Mouse (Mus musculus) limb, embryonic 12.5 days (tissue): Measurements from ENCODE around the gene Gm20388. TPM values are rescaled to one million over a fixed set of nuclear protein-coding genes. Genes with fewer than 3 reads are reported as not detected.

ENCODE experiments used
- ATAC-seq: fragments of 200-750 bp; cut with Nextera tagmentation; 2 replicates; pipeline ENCODE4 v1.8.0; 2017; ENCODE audit warnings: low read depth, moderate TSS enrichment; ENCODE audit not compliant: insufficient number of reproducible peaks, insufficient read depth, low FRiP score, low TSS enrichment
- H3K27ac ChIP-seq: fragments of 300-500 bp; sonication (generic); 2 replicates; pipeline ENCODE4 v1.5.1; 2016; ENCODE audit warnings: mild to moderate bottlenecking, moderate library complexity
- H3K27me3 ChIP-seq: fragments of 300-500 bp; sonication (generic); 2 replicates; pipeline ENCODE4 v1.6.1; 2016; ENCODE audit warnings: mild to moderate bottlenecking, moderate library complexity
- H3K36me3 ChIP-seq: fragments of 300-500 bp; sonication (generic); 2 replicates; pipeline ENCODE4 v1.6.1; 2016; ENCODE audit warnings: mild to moderate bottlenecking, moderate library complexity
- H3K4me1 ChIP-seq: fragments of 300-500 bp; sonication (generic); replicated peaks from 2 replicates; pipeline ENCODE4 v1.6.1; 2016
- H3K4me2 ChIP-seq: fragments of 300-500 bp; sonication (generic); 2 replicates; pipeline ENCODE4 v1.6.1; 2016; ENCODE audit warnings: mild to moderate bottlenecking, moderate library complexity
- H3K4me3 ChIP-seq: fragments of 300-500 bp; sonication (generic); replicated peaks from 2 replicates; pipeline ENCODE4 v1.5.1; 2016; ENCODE audit warnings: mild to moderate bottlenecking
- H3K9ac ChIP-seq: fragments of 300-500 bp; sonication (generic); replicated peaks from 2 replicates; pipeline ENCODE4 v1.6.1; 2016; ENCODE audit warnings: mild to moderate bottlenecking, moderate library complexity
- H3K9me3 ChIP-seq: fragments of 300-500 bp; sonication (generic); 2 replicates; pipeline ENCODE4 v1.6.1; 2016; ENCODE audit warnings: mild to moderate bottlenecking, moderate library complexity
- WGBS: fragments of 180-500 bp; shearing (Covaris S2); methylation state at CpG from one replicate; pipeline ENCODE4 v1.1.7; 2016; 5-methylcytosine and 5-hydroxymethylcytosine counted together
- polyA plus RNA-seq: library from polyadenylated mRNA; unstranded; fragments of >200 nt; fragmentation: Nextera tagmentation; extraction: Ambion mirVana; gene quantifications from 2 replicates; pipeline ENCODE4 v1.2.1, GENCODE M21; 2016

Gene Gm20388
- polyA plus RNA-seq, 1 experiment from 2014 or later: not detected

- Histone ChIP-seq H3K27me3 (peaks cover 32% of the 10 kb centered on the region), H3K9me3 (no peaks in the 10 kb centered on the region), H3K27ac (no peak overlapping the region), H3K36me3 (no peaks in the 10 kb centered on the region), H3K4me3 (no peak overlapping the region), H3K4me1 (peaks cover 24% of the 10 kb centered on the region), H3K4me2 (peak overlapping the region; percentile 97), H3K9ac (no peak overlapping the region)
- no peak for ATAC-seq
- 48% methylated on average over 8 of the region's 8 CpGs for WGBS
Observed at GRCm38 (mm10) chr8:121908378-121909147, 1997.9 kb downstream of the Gm20388 start.

DNA sequence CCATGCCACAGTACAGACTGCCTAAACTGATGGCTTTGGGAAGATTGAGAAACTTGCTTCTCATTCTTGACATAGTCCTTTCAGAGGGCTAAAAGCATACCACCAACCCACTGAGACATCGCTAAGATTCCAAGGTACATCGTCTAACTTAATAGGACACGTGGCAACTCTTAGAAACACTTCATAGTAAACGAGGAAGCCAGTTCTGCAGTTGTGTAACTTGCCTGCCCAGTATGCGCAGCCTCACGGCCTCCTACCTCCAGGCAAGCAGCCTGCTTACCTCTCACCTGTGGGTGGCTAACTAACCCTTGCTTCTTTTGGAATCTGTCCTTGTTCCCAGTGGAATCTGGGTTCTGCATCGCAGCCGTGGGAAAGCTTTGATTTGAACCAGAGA is 1998.5 kb downstream of the Gm20388 start:
- Histone ChIP-seq H3K27ac (no peak overlapping the region), H3K4me3 (no peak overlapping the region), H3K9me3 (no peaks in the 10 kb centered on the region), H3K4me2 (no peak overlapping the region), H3K36me3 (no peaks in the 10 kb centered on the region), H3K4me1 (peaks cover 24% of the 10 kb centered on the region), H3K27me3 (peaks cover 32% of the 10 kb centered on the region), H3K9ac (no peak overlapping the region)
- ATAC-seq: no peak
- 66% methylated on average over 8 of the region's 8 CpGs for WGBS

DNA sequence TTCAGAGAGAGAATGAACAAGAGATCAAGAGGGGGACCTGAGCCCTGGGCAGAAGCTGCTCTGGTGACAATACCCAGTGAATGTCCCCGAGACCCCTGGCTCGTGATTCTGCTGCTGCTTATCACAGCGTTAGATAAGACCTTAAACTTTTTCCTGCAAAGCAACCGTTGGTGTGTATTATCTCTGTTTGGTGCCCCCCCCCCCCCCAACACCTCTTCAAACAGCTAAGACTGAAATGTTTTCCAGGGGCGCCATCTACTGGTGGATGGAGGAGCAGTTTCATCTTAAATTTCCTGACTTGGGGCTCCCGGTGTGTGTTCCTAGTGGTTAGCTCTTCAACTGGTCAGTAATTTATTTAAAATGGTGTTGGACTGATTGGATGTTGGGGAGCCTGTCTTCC is 1999.0 kb downstream of the Gm20388 start:
- Histone ChIP-seq H3K36me3 (no peaks in the 10 kb centered on the region), H3K27me3 (peaks cover 32% of the 10 kb centered on the region), H3K27ac (no peak overlapping the region), H3K9ac (no peak overlapping the region), H3K4me1 (peaks cover 24% of the 10 kb centered on the region), H3K4me2 (no peak overlapping the region), H3K4me3 (no peak overlapping the region), H3K9me3 (no peaks in the 10 kb centered on the region)
- 8% methylated on average over 6 of the region's 6 CpGs for WGBS
- ATAC-seq: no peak

- H3K4me2 ChIP-seq: no peak overlapping the region
- no peak for ATAC-seq
- H3K4me1 ChIP-seq: peaks cover 13% of the 10 kb centered on the region
- H3K36me3 ChIP-seq: no peaks in the 10 kb centered on the region
- H3K4me3 ChIP-seq: no peak overlapping the region
- H3K27me3 ChIP-seq: peaks cover 26% of the 10 kb centered on the region
- no peak overlapping the region for H3K9ac ChIP-seq
- H3K27ac ChIP-seq: no peak overlapping the region
- WGBS: 76% methylated on average over 6 of the region's 6 CpGs
- no peaks in the 10 kb centered on the region for H3K9me3 ChIP-seq
Observed at GRCm38 (mm10) chr8:121911400-121911799, 2000.8 kb downstream of the Gm20388 start.

DNA sequence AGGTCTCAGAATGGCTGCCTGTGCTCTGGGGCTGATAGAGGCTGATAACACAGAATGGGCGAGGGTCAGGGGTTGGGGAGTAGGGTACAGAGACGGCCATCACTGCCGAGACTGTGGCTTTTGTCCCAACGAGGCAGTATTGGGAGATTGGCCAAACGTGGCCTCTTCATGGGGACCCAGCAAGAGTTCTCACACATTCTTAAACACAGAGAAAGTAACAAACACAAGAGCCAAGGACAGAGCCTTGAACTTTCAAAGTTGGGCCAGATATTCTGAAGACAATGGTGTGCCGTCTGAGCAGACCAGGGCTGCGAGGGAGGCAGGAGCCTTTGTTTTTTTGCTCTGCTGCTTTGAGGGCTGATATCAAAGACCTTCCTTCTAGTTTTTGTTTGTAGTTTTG is 2001.3 kb downstream of the Gm20388 start:
- ATAC-seq: no peak
- Histone ChIP-seq H3K9me3 (no peaks in the 10 kb centered on the region), H3K9ac (no peak overlapping the region), H3K27ac (no peak overlapping the region), H3K4me2 (no peak overlapping the region), H3K36me3 (no peaks in the 10 kb centered on the region), H3K4me3 (no peak overlapping the region), H3K4me1 (peaks cover 7% of the 10 kb centered on the region), H3K27me3 (peaks cover 23% of the 10 kb centered on the region)
- 69% methylated on average over 7 of the region's 7 CpGs for WGBS

GRCm38 (mm10) chr8:121912831-121913230 is 2002.2 kb downstream of the Gm20388 start:
- no peak overlapping the region for H3K4me2 ChIP-seq
- H3K27me3 ChIP-seq: peaks cover 22% of the 10 kb centered on the region
- H3K27ac ChIP-seq: no peak overlapping the region
- H3K4me1 ChIP-seq: peaks cover 6% of the 10 kb centered on the region
- WGBS: 69% methylated on average over 3 of the region's 3 CpGs
- no peak overlapping the region for H3K9ac ChIP-seq
- no peaks in the 10 kb centered on the region for H3K36me3 ChIP-seq
- H3K4me3 ChIP-seq: no peak overlapping the region
- ATAC-seq: no peak
- no peaks in the 10 kb centered on the region for H3K9me3 ChIP-seq

- no peak for ATAC-seq
- Histone ChIP-seq H3K36me3 (no peaks in the 10 kb centered on the region), H3K9ac (no peak overlapping the region), H3K4me1 (peaks cover under 1% of the 10 kb centered on the region; the same call in 1 of the 2 replicates), H3K27me3 (peaks cover 16% of the 10 kb centered on the region), H3K4me3 (no peak overlapping the region), H3K4me2 (no peak overlapping the region), H3K27ac (no peak overlapping the region), H3K9me3 (no peaks in the 10 kb centered on the region)
- WGBS: 80% methylated on average over 8 of the region's 8 CpGs
Observed at GRCm38 (mm10) chr8:121913378-121913777, 2002.7 kb downstream of the Gm20388 start.

- peaks cover 6% of the 10 kb centered on the region for H3K4me1 ChIP-seq
- no peak overlapping the region for H3K4me3 ChIP-seq
- no peak overlapping the region for H3K4me2 ChIP-seq
- H3K9me3 ChIP-seq: no peaks in the 10 kb centered on the region
- WGBS: 83% methylated on average over 4 of the region's 4 CpGs
- no peak overlapping the region for H3K27ac ChIP-seq
- ATAC-seq: no peak
- no peaks in the 10 kb centered on the region for H3K36me3 ChIP-seq
- no peak overlapping the region for H3K9ac ChIP-seq
- H3K27me3 ChIP-seq: no peaks in the 10 kb centered on the region
Observed at GRCm38 (mm10) chr8:121919158-121919557, 2008.5 kb downstream of the Gm20388 start.

DNA sequence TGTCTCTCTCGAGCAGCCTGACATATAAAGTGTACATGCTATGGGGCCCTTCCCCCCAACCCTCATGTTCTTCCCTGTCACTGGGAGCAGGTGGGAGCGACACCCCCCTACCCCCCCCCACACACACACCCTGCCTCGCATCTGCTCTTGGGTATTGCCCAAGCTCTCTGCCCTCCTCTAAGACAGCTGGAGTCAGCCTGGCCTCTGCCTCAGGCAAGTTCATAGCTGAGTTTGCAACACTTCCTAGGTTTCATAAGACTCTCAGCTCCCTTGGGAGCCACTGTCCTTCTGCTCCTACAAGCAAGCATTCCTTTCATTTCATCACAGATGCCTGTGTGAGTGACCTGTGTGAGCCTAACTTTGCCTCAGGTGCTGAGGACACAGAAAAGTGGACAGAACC is 2009.1 kb downstream of the Gm20388 start:
- H3K27ac ChIP-seq: no peak overlapping the region

DNA sequence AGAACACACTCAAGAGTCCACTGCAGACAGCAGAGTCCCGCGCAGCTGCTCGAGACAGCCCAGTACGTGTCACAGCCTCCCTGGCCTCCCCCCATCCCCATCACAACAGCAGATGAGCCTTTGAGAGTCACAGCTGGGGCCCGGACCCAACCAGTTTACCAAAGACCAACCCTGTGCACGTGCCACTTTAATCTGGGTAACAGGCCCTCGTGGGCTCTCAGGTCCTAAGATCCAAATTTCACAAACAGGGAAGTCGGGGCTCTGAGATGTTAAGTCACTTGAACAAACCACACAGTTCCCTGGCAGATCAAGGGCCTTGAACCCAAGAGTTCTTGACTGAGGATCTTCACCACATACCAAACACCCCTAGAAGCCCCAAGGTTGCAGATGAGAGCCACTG is 2010.9 kb downstream of the Gm20388 start:
- Histone ChIP-seq H3K27me3 (no peaks in the 10 kb centered on the region), H3K9me3 (no peaks in the 10 kb centered on the region), H3K36me3 (no peaks in the 10 kb centered on the region), H3K9ac (no peak overlapping the region), H3K4me1 (peaks cover 6% of the 10 kb centered on the region), H3K4me2 (no peak overlapping the region), H3K27ac (no peak overlapping the region), H3K4me3 (no peak overlapping the region)
- 80% methylated on average over 8 of the region's 8 CpGs for WGBS
- ATAC-seq: no peak

More for the DNA sequence above, 2009.1 kb downstream of the Gm20388 start:
- Histone ChIP-seq H3K9ac (no peak overlapping the region), H3K4me2 (no peak overlapping the region), H3K4me1 (peaks cover 6% of the 10 kb centered on the region), H3K36me3 (no peaks in the 10 kb centered on the region), H3K4me3 (no peak overlapping the region), H3K9me3 (no peaks in the 10 kb centered on the region), H3K27me3 (no peaks in the 10 kb centered on the region)
- WGBS: 48% methylated on average over 3 of the region's 3 CpGs
- no peak for ATAC-seq

DNA sequence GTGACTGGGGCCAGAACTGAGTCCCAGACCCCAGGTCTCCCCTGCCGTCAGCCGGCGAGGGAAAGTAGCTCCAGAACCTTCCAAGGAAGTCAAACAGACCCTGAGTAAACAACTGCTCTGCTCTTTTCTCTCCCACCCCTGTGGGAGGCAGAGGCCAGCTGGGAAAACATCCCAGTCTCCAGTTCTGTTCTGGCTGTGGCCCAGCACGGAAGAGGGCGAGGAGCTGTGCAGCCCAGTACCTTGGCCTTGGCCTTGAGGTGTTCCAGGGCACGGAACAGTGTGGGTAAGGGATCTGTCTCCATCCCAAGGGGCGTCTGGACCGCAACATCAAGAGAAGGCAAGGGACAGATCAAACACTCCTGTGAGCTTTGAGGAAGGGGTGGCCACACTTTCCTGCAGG is 2011.5 kb downstream of the Gm20388 start:
- Histone ChIP-seq H3K4me2 (no peak overlapping the region), H3K9me3 (no peaks in the 10 kb centered on the region), H3K27me3 (no peaks in the 10 kb centered on the region), H3K4me1 (peaks cover 6% of the 10 kb centered on the region), H3K36me3 (no peaks in the 10 kb centered on the region), H3K9ac (no peak overlapping the region), H3K27ac (no peak overlapping the region), H3K4me3 (no peak overlapping the region)
- ATAC-seq: no peak
- whole genome bisulfite sequencing: 68% methylated on average over 8 of the region's 8 CpGs

DNA sequence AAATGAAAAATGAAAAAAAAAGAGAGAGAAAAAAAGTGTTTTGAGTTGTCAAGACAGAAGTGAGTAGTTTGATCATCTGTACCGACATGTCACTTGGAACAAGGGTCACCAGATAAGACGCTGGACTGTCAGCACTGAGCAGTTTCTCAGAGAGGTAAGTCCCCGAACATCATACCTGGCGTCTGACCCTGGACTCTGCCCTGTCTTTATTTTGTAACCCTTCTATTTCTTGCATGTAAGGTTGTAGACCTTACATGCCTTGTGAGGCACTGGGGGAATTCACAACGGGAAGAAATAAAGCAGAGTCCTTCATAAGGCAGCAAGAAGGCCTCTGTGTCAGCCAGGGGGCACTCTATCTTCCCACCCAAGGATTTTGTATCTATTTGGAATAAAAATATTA is 2014.0 kb downstream of the Gm20388 start:
- no peak for ATAC-seq
- no peaks in the 10 kb centered on the region for H3K9me3 ChIP-seq
- no peak overlapping the region for H3K4me2 ChIP-seq
- H3K4me1 ChIP-seq: peaks cover 3% of the 10 kb centered on the region
- H3K27me3 ChIP-seq: no peaks in the 10 kb centered on the region
- 87% methylated on average over 5 of the region's 5 CpGs for WGBS
- no peak overlapping the region for H3K4me3 ChIP-seq
- H3K9ac ChIP-seq: no peak overlapping the region
- no peak overlapping the region for H3K27ac ChIP-seq
- H3K36me3 ChIP-seq: no peaks in the 10 kb centered on the region
